Mouse (Mus musculus): ENCODE measurements around the gene Vasp.

DNA sequence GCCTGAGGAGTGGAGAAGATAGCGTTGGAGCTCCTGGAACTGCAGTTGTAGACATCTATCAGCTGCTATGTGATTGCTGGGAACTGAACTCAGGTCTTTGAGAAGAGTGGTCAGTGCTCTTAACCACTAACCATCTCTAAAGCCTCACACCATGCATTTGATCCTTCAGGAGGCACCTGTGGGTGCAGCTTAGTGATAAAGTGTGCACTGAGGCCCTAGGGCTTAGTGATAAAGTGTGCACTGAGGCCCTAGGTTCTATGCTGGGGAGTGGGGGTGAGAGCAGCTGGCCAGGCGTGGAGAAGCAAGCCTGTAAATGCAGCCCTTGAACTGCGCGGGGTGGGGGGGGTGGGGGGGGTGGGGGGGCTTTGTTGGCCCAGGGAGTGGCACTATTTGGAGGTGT lies 31.6 kb downstream of the Vasp start:
- TF ChIP-seq CTCF (IDR thresholded peaks at IDR 0.05 in 2 of 3, conservative IDR thresholded peaks at IDR 0.05 in 1 of 3; ENCODE audit: control insufficient read depth in 1 of 3, insufficient read depth in 1 of 3, low read depth in 2 of 3, low read length in 3 of 3, poor library complexity in 1 of 3, severe bottlenecking in 1 of 3): no peak
- TF ChIP-seq E2F4 (IDR thresholded peaks at IDR 0.05; ENCODE audit: borderline replicate concordance, low read depth, low read length): no peak
